Mouse (Mus musculus) bone marrow, adult 2 months (tissue): ENCODE measurements around the gene Tom1l2.

Source experiments
- CTCF ChIP-seq: fragments of 200-500 bp; IDR thresholded peaks from 2 replicates; pipeline ENCODE4 v1.5.1; 2011; ENCODE audit warnings: low read length, control low read depth; ENCODE audit not compliant: control insufficient read depth, insufficient read depth
- POLR2A ChIP-seq: fragments of 200-500 bp; IDR thresholded peaks from 2 replicates; pipeline ENCODE4 v1.6.1; 2011; ENCODE audit warnings: low read depth, mild to moderate bottlenecking, control low read depth, low read length, borderline replicate concordance; ENCODE audit not compliant: control insufficient read depth

GRCm38 (mm10) chr11:60216671-60217070, 136.0 kb downstream of the Tom1l2 start:
- no peak for TF ChIP-seq POLR2A
- TF ChIP-seq CTCF: no peak
